Mouse (Mus musculus) kidney, adult 2 months (tissue): ENCODE results near the gene Lipe.

Source experiments
- CTCF ChIP-seq: fragments of 200-500 bp; conservative IDR thresholded peaks from 2 replicates; pipeline ENCODE4 v1.5.1; 2011; ENCODE audit warnings: low read depth, mild to moderate bottlenecking, control low read depth, low read length, moderate library complexity, mixed read lengths; ENCODE audit not compliant: insufficient read depth, insufficient read length
- POLR2A ChIP-seq: fragments of 200-500 bp; IDR thresholded peaks from one replicate; pipeline ENCODE4 v1.6.1; 2011; ENCODE audit warnings: low read depth, low read length, control low read depth

- TF ChIP-seq POLR2A (no peak), CTCF (no peak)
Measured at GRCm38 (mm10) chr7:25419943-25420342, 21.4 kb upstream of the Lipe start.
